Mouse (Mus musculus): ENCODE data around the gene Olfr322. TPM values are rescaled to one million over a fixed set of nuclear protein-coding genes. Genes with fewer than 3 reads are reported as not detected.

Olfr322 gene
- polyA plus RNA-seq, 1 experiment, result not detected

GRCm38 (mm10) chr11:58641057-58641456 is 17.5 kb upstream of the Olfr322 start:
- peaks cover 2% of the 10 kb centered on the region; the same call in 1 of the 2 replicates for H3K27me3 ChIP-seq (ENCODE audit: control insufficient read depth, insufficient read depth, low read length, poor library complexity, severe bottlenecking)
- no peak overlapping the region for H3K4me3 ChIP-seq (ENCODE audit: low read depth, low read length)
- no peaks in the 10 kb centered on the region for H3K4me1 ChIP-seq (ENCODE audit: control insufficient read depth, insufficient read depth, low read length)
- H3K36me3 ChIP-seq (ENCODE audit: control insufficient read depth, insufficient read depth, low read length, poor library complexity, severe bottlenecking), result no peaks in the 10 kb centered on the region
- no peak overlapping the region for H3K9ac ChIP-seq (ENCODE audit: low read depth, poor library complexity, severe bottlenecking)
- no peaks in the 10 kb centered on the region for H3K9me3 ChIP-seq (replicated peaks; ENCODE audit: control insufficient read depth, insufficient read depth, low read length, poor library complexity, severe bottlenecking)
- no peak for TF ChIP-seq EP300 (IDR thresholded peaks at IDR 0.05; ENCODE audit: insufficient read depth, low read depth, low read length)
- TF ChIP-seq POLR2A (IDR thresholded peaks at IDR 0.05; ENCODE audit: insufficient read depth, low read length), result no peak
- TF ChIP-seq CTCF (IDR thresholded peaks at IDR 0.05; ENCODE audit: low read depth, low read length), result no peak
- H3K27ac ChIP-seq (ENCODE audit: insufficient read depth, low read length), result no peak overlapping the region

- no peak overlapping the region for H3K4me3 ChIP-seq (ENCODE audit: low read depth, low read length)
- peaks cover 2% of the 10 kb centered on the region; the same call in 1 of the 2 replicates for H3K27me3 ChIP-seq (ENCODE audit: control insufficient read depth, insufficient read depth, low read length, poor library complexity, severe bottlenecking)
- H3K9me3 ChIP-seq (replicated peaks; ENCODE audit: control insufficient read depth, insufficient read depth, low read length, poor library complexity, severe bottlenecking), result no peaks in the 10 kb centered on the region
- H3K9ac ChIP-seq (ENCODE audit: low read depth, poor library complexity, severe bottlenecking), result no peak overlapping the region
- H3K4me1 ChIP-seq (ENCODE audit: control insufficient read depth, insufficient read depth, low read length), result no peaks in the 10 kb centered on the region
- H3K27ac ChIP-seq (ENCODE audit: insufficient read depth, low read length), result no peak overlapping the region
- H3K36me3 ChIP-seq (ENCODE audit: control insufficient read depth, insufficient read depth, low read length, poor library complexity, severe bottlenecking), result no peaks in the 10 kb centered on the region
- TF ChIP-seq CTCF (IDR thresholded peaks at IDR 0.05; ENCODE audit: low read depth, low read length) (no peak), EP300 (IDR thresholded peaks at IDR 0.05; ENCODE audit: insufficient read depth, low read depth, low read length) (no peak), POLR2A (IDR thresholded peaks at IDR 0.05; ENCODE audit: insufficient read depth, low read length) (no peak)
These were observed 16.8 kb upstream of the Olfr322 start for GRCm38 (mm10) chr11:58641638-58642358.

GRCm38 (mm10) chr11:58643350-58643749 is 15.2 kb upstream of the Olfr322 start:
- Histone ChIP-seq H3K9me3 (replicated peaks; ENCODE audit: control insufficient read depth, insufficient read depth, low read length, poor library complexity, severe bottlenecking) (no peaks in the 10 kb centered on the region), H3K36me3 (ENCODE audit: control insufficient read depth, insufficient read depth, low read length, poor library complexity, severe bottlenecking) (no peaks in the 10 kb centered on the region), H3K27ac (ENCODE audit: insufficient read depth, low read length) (no peak overlapping the region), H3K27me3 (ENCODE audit: control insufficient read depth, insufficient read depth, low read length, poor library complexity, severe bottlenecking) (peaks cover 2% of the 10 kb centered on the region; the same call in 1 of the 2 replicates), H3K4me1 (ENCODE audit: control insufficient read depth, insufficient read depth, low read length) (no peaks in the 10 kb centered on the region), H3K4me3 (ENCODE audit: low read depth, low read length) (no peak overlapping the region), H3K9ac (ENCODE audit: low read depth, poor library complexity, severe bottlenecking) (no peak overlapping the region)
- no peak for TF ChIP-seq POLR2A (IDR thresholded peaks at IDR 0.05; ENCODE audit: insufficient read depth, low read length)
- peak; percentile 92 for TF ChIP-seq CTCF (IDR thresholded peaks at IDR 0.05; ENCODE audit: low read depth, low read length)

- Histone ChIP-seq H3K9me3 (replicated peaks; ENCODE audit: control insufficient read depth, insufficient read depth, low read length, poor library complexity, severe bottlenecking) (no peaks in the 10 kb centered on the region), H3K36me3 (ENCODE audit: control insufficient read depth, insufficient read depth, low read length, poor library complexity, severe bottlenecking) (no peaks in the 10 kb centered on the region), H3K9ac (ENCODE audit: low read depth, poor library complexity, severe bottlenecking) (no peak overlapping the region), H3K4me1 (ENCODE audit: control insufficient read depth, insufficient read depth, low read length) (no peaks in the 10 kb centered on the region), H3K27ac (ENCODE audit: insufficient read depth, low read length) (no peak overlapping the region), H3K27me3 (ENCODE audit: control insufficient read depth, insufficient read depth, low read length, poor library complexity, severe bottlenecking) (no peaks in the 10 kb centered on the region), H3K4me3 (ENCODE audit: low read depth, low read length) (no peak overlapping the region)
- no peak for TF ChIP-seq EP300 (IDR thresholded peaks at IDR 0.05; ENCODE audit: insufficient read depth, low read depth, low read length)
- no peak for TF ChIP-seq POLR2A (IDR thresholded peaks at IDR 0.05; ENCODE audit: insufficient read depth, low read length)
- no peak for TF ChIP-seq CTCF (IDR thresholded peaks at IDR 0.05; ENCODE audit: low read depth, low read length)
These were observed 3.4 kb upstream of the Olfr322 start for GRCm38 (mm10) chr11:58655151-58655550.

- H3K27ac ChIP-seq (ENCODE audit: insufficient read depth, low read length), result no peak overlapping the region
- TF ChIP-seq EP300 (IDR thresholded peaks at IDR 0.05; ENCODE audit: insufficient read depth, low read depth, low read length) (no peak), CTCF (IDR thresholded peaks at IDR 0.05; ENCODE audit: low read depth, low read length) (no peak), POLR2A (IDR thresholded peaks at IDR 0.05; ENCODE audit: insufficient read depth, low read length) (no peak)
- H3K4me1 ChIP-seq (ENCODE audit: control insufficient read depth, insufficient read depth, low read length), result no peaks in the 10 kb centered on the region
- H3K36me3 ChIP-seq (ENCODE audit: control insufficient read depth, insufficient read depth, low read length, poor library complexity, severe bottlenecking), result no peaks in the 10 kb centered on the region
- no peaks in the 10 kb centered on the region for H3K9me3 ChIP-seq (replicated peaks; ENCODE audit: control insufficient read depth, insufficient read depth, low read length, poor library complexity, severe bottlenecking)
- no peak overlapping the region for H3K4me3 ChIP-seq (ENCODE audit: low read depth, low read length)
- H3K27me3 ChIP-seq (ENCODE audit: control insufficient read depth, insufficient read depth, low read length, poor library complexity, severe bottlenecking), result no peaks in the 10 kb centered on the region
- H3K9ac ChIP-seq (ENCODE audit: low read depth, poor library complexity, severe bottlenecking), result no peak overlapping the region
These were observed 10.7 kb downstream of the Olfr322 start for GRCm38 (mm10) chr11:58669252-58669651.

GRCm38 (mm10) chr11:58671825-58672224 is 13.2 kb downstream of the Olfr322 start:
- H3K27ac ChIP-seq (ENCODE audit: insufficient read depth, low read length), result no peak overlapping the region
- no peaks in the 10 kb centered on the region for H3K4me1 ChIP-seq (ENCODE audit: control insufficient read depth, insufficient read depth, low read length)
- TF ChIP-seq EP300 (IDR thresholded peaks at IDR 0.05; ENCODE audit: insufficient read depth, low read depth, low read length) (no peak), CTCF (IDR thresholded peaks at IDR 0.05; ENCODE audit: low read depth, low read length) (peak; percentile 13)
- no peaks in the 10 kb centered on the region for H3K36me3 ChIP-seq (ENCODE audit: control insufficient read depth, insufficient read depth, low read length, poor library complexity, severe bottlenecking)
- H3K4me3 ChIP-seq (ENCODE audit: low read depth, low read length), result no peak overlapping the region
- no peaks in the 10 kb centered on the region for H3K9me3 ChIP-seq (replicated peaks; ENCODE audit: control insufficient read depth, insufficient read depth, low read length, poor library complexity, severe bottlenecking)
- H3K27me3 ChIP-seq (ENCODE audit: control insufficient read depth, insufficient read depth, low read length, poor library complexity, severe bottlenecking), result no peaks in the 10 kb centered on the region
- H3K9ac ChIP-seq (ENCODE audit: low read depth, poor library complexity, severe bottlenecking), result no peak overlapping the region

Measured in ES-Bruce4 (cell line).